Mouse (Mus musculus): ENCODE measurements around the gene Ptprj. TPM values are rescaled to one million over a fixed set of nuclear protein-coding genes. Genes with fewer than 3 reads are reported as not detected.
"Not testable (repeated sequence)": the region's sequence is repeated elsewhere in the genome, so short reads cannot be mapped to it uniquely, and the experiment has no call there.

The Ptprj gene
- polyA plus RNA-seq, 1 experiment: 25.6 TPM

DNA sequence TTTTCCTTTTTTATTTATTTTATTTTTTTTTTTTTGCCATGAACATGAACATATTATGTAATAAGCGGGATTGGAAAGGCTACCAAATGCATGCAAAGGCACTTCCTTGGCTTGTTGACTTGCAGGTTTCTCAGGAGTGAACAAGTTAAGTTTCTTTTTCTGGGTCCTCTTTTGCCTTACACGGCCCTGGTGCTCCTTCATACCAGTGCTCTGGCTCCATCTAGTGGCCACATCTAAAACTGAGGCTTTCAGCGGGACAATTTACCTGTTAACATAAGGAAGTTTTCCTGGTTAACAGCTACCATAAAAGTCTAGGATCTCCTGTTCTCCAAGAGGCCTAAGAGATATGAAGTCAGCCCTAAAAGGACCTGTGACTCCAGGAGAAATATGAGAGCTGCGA lies 150.7 kb downstream of the Ptprj start:
- not testable (repeated sequence) for H3K27me3 ChIP-seq (ENCODE audit: control insufficient read depth, insufficient read depth, low read length); H3K27ac ChIP-seq (ENCODE audit: insufficient read depth, low read length); DNase-seq; H3K4me3 ChIP-seq (replicated peaks; ENCODE audit: insufficient read depth, low read depth, low read length); H3K4me1 ChIP-seq (ENCODE audit: control insufficient read depth, insufficient read depth, low read length)
- WGBS: no CpG with 5 or more reads among the region's 4 CpGs

DNA sequence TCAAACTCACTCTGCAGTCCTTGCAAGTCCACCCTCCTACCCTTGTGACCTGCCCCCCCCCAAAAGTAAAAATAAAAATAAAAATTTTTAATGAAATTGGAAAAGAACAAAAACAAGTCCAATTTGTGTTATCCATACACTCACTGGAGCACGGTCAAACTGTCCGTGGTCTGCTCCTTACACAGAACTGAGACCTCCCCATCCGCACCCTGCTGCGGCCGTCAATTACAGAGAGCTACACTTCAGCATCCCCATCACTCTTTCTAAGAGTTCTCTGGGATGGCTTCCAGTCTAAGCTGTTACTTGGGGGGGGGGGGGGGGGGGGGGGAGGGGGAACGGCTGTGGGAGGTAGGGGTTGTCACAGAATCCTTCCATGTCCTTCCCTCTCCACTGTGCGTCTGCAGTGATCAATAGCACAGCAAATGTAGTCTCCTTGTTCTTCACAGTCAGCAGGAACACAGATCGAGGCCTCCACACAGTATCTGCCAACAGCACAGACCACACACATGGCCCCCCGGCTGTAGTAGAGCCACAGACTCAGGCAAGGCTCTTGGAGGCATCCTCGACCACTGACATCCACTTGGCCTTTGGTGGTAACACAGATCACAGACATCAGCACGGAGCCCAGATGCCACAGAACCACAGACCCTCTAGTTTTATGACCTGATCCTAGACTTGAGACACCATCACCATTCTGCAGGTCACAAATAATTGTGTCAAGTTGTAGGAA lies 151.3 kb downstream of the Ptprj start:
- not testable (repeated sequence) for H3K4me1 ChIP-seq (ENCODE audit: control insufficient read depth, insufficient read depth, low read length); H3K27me3 ChIP-seq (ENCODE audit: control insufficient read depth, insufficient read depth, low read length); H3K27ac ChIP-seq (ENCODE audit: insufficient read depth, low read length); DNase-seq; H3K4me3 ChIP-seq (replicated peaks; ENCODE audit: insufficient read depth, low read depth, low read length)
- 33% methylated on average over 1 of the region's 11 CpGs for WGBS

DNA sequence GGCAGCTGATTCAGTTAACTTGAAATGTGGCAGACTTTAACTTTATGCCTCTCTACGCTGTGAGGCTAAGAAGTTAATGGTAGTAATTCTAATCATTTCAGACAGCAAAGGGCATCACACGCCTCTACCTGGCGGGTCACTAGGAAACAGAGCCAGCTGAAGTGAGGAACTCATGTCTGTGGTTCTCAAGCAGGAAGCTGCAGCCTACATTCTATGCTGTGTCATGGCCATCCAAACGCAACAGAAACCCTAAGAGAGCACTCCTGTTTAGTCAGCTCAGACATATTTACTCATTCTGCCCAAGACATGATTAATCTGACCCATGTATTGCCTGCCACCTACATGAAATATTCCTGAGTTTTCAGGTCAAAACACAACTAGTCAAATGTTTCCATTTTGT lies 155.5 kb downstream of the Ptprj start:
- not testable (repeated sequence) for H3K4me3 ChIP-seq (replicated peaks; ENCODE audit: insufficient read depth, low read depth, low read length); H3K27ac ChIP-seq (ENCODE audit: insufficient read depth, low read length); DNase-seq; H3K4me1 ChIP-seq (ENCODE audit: control insufficient read depth, insufficient read depth, low read length); H3K27me3 ChIP-seq (ENCODE audit: control insufficient read depth, insufficient read depth, low read length)
- no CpG with 5 or more reads among the region's 4 CpGs for WGBS

DNA sequence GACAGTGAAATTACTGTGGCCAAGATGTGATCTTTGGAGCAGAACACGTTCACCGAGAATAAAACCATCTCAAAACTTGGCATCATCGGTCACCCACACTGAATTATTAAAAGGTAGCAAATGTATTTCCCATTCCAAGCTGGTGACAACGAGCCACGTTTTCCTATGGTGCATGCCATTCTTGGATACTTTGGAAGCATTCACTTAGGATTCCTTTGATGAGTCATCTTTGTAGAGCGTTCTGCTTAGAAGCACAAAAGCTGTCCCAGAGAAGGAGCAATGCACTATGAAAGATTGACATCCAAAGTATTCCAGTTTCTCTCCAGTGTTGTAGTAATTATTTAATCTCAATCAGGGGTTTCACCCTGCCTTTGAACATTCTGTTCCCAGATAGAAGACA lies 158.2 kb downstream of the Ptprj start:
- WGBS: 68% methylated on average over 6 of the region's 6 CpGs
- not testable (repeated sequence) for H3K4me3 ChIP-seq (replicated peaks; ENCODE audit: insufficient read depth, low read depth, low read length); H3K27me3 ChIP-seq (ENCODE audit: control insufficient read depth, insufficient read depth, low read length); DNase-seq; H3K4me1 ChIP-seq (ENCODE audit: control insufficient read depth, insufficient read depth, low read length); H3K27ac ChIP-seq (ENCODE audit: insufficient read depth, low read length)

DNA sequence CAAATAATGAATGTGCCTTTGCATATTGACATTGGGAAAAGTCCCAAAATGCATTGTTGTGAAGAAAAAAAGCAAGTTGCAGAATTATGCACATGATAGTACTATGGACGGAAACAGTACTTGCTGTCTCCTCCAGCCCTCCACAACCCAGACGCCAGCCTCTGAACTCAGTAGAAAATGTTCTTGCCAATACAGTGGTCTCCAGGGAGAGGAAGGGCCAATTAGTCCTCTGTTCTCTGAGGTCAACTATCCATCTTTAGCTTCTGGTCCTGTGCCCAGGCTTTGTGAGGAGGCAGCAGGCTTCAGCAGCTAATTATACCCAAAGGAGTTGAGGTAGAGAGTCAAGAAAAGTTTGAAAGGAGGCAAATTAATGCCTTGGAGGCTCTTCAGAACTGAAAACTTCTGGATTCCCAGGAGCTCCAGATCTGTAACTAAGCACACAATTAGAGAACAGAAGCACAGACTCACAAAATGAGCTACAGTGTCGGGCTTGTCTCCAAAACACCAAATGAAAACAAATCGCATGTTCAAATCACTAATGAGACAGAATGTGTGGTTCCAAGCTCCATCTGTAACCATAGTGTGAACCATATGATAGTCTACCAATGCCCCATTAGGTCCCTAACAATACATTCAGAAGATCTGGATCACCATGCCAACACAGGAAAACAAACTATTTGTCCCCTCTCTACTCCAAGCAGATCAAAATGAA lies 166.2 kb downstream of the Ptprj start:
- not testable (repeated sequence) for H3K4me3 ChIP-seq (replicated peaks; ENCODE audit: insufficient read depth, low read depth, low read length); H3K27me3 ChIP-seq (ENCODE audit: control insufficient read depth, insufficient read depth, low read length); H3K27ac ChIP-seq (ENCODE audit: insufficient read depth, low read length); DNase-seq; H3K4me1 ChIP-seq (ENCODE audit: control insufficient read depth, insufficient read depth, low read length)
- 15% methylated on average over 4 of the region's 4 CpGs for WGBS

DNA sequence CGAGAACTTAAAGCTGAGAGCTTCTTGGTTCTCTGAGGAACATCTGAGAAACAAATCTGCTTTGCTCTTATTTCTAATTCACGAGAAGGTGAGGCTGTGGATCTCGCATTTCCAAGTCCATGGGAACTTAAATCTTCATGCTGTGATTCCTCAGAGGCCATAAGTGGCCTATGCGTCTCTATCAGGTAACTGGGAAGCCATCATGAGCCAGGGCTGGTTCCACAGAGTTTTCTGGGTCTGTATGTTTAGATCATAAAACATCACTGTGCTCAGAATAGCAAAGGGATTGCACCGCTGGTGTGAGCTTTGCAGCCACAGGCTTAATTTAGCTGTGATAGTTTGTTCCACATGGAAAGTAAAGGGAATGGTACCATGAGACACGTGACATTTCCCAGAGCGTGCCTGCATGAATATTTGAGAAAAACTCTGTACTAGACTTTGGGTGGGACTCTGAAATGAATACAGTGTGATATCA lies 181.8 kb downstream of the Ptprj start, which contains the start of gene Olfr1274-ps:
Gene Olfr1274-ps (plus strand): TSS at position 51 of the 475 bp plus-strand sequence.
- H3K4me1 ChIP-seq (ENCODE audit: control insufficient read depth, insufficient read depth, low read length); DNase-seq; H3K4me3 ChIP-seq (replicated peaks; ENCODE audit: insufficient read depth, low read depth, low read length); H3K27ac ChIP-seq (ENCODE audit: insufficient read depth, low read length); H3K27me3 ChIP-seq (ENCODE audit: control insufficient read depth, insufficient read depth, low read length): not testable (repeated sequence)
- 75% methylated on average over 5 of the region's 7 CpGs for WGBS

Other genes with a start within 250 kb of the Ptprj start
- gene Olfr1274-ps, start 182.0 kb downstream of the Ptprj start, polyA plus RNA-seq (2012; rRNA removed): not detected in 2 replicates
- gene Nup160, start 96.6 kb upstream of the Ptprj start, polyA plus RNA-seq (2012; rRNA removed): 14.4 and 15.6 TPM in 2 replicates
- gene Fnbp4, start 164.7 kb upstream of the Ptprj start, polyA plus RNA-seq (2012; rRNA removed): 98.4 and 105 TPM in 2 replicates
- gene Agbl2, start 202.1 kb upstream of the Ptprj start, polyA plus RNA-seq (2012; rRNA removed): 6.7 and 8.1 TPM in 2 replicates

All from cerebellum, adult 2 months (tissue).